Mouse (Mus musculus): ENCODE results near the gene Cysltr2. TPM values are rescaled to one million over a fixed set of nuclear protein-coding genes. Genes with fewer than 3 reads are reported as not detected.

Cysltr2 gene
- polyA plus RNA-seq (2017; shearing (Covaris generic)) = 10 to 100 TPM in 1 of 2 experiments, 1 to 10 TPM in 1; 5.5 to 27.1 TPM

GRCm38 (mm10) chr14:73048937-73049336 lies at the start of gene Cysltr2:
Gene Cysltr2 (minus strand): TSS chr14:73049114.

Other genes starting within 250 kb of the Cysltr2 start
- 10 to 100 TPM; 62.2 to 89.4 TPM for gene Rcbtb2, start 73.9 kb upstream of the Cysltr2 start, polyA plus RNA-seq (2017; shearing (Covaris generic))
- gene Lpar6, start 188.8 kb upstream of the Cysltr2 start, polyA plus RNA-seq (2017; shearing (Covaris generic)) = 10 to 100 TPM; 26.3 to 34.4 TPM

Data from inflammation-experienced regulatory T-cells (primary cell).